Comparison of ENCODE assay signal across 8 mouse cellular contexts in the genomic region with DNA sequence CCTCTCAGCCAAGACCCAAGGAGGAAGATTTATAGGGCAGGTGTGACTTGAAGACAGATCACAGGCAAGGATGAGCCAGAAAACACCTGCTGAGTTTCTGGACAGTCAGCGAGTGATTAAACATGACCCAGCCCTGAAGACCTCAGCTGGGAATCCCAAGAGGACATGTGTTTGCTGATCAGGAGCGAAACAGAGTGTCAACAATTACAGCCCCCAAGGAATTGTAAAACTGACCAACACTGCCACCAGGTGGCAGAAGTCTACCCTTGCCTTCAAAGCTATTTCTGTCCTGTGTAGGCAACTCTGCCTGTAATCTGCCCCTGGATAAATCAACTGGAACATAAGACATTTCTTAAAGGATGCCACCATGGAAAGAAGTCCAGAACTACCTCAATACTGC. TPM values are rescaled to one million over a fixed set of nuclear protein-coding genes. Genes with fewer than 3 reads are reported as not detected.
DNase-seq lines count a peak whose midpoint lies in the region; ATAC-seq and TF ChIP-seq lines count a peak whose summit lies in the region.

No protein-coding gene starts in this region.

- no peak for TF ChIP-seq EP300 in liver, postnatal 0 days (IDR thresholded peaks at IDR 0.05; ENCODE audit: low read depth)

- DNase-seq in Patski (ENCODE audit: low read depth, low spot score), result peak; percentile 4
- DNase-seq in embryo, embryonic 10.5 days (ENCODE audit: low spot score), result peak; percentile 91
- peak; percentile 86 for DNase-seq in heart, embryonic 10.5 days (ENCODE audit: low spot score)
- DNase-seq in liver, postnatal 0 days, result peak; percentile 81
- DNase-seq in thymus, postnatal 14 days, result peak; percentile 78

- 6% methylated on average over 2 of the region's 2 CpGs for WGBS in heart, embryonic 10.5 days
- 0% methylated on average over 2 of the region's 2 CpGs for WGBS in kidney, embryonic 15.5 days
- 3% methylated on average over 2 of the region's 2 CpGs for WGBS in liver, postnatal 0 days (ENCODE audit: insufficient replicate concordance)
- WGBS in neural tube, embryonic 14.5 days, result 3% methylated on average over 2 of the region's 2 CpGs

- H3ac ChIP-seq in C2C12 (ENCODE audit: control insufficient read depth, insufficient read length, low read depth), result no peak overlapping the region

- TF ChIP-seq CTCF in C2C12 (IDR thresholded peaks at IDR 0.05; ENCODE audit: control insufficient read depth, insufficient read depth, insufficient read length) (peak; percentile 48), Patski (IDR thresholded peaks at IDR 0.05) (peak; percentile 85)
- peak; percentile 92 for TF ChIP-seq CTCF in liver, postnatal 0 days (IDR thresholded peaks at IDR 0.05; ENCODE audit: low read depth)

- H3K27ac ChIP-seq in heart, embryonic 10.5 days, result no peak overlapping the region
- H3K27ac ChIP-seq in kidney, embryonic 15.5 days, result no peak overlapping the region
- peak overlapping the region; percentile 24; the same call in 1 of the 2 replicates for H3K27ac ChIP-seq in liver, postnatal 0 days (ENCODE audit: low read depth)
- no peak overlapping the region for H3K27ac ChIP-seq in neural tube, embryonic 14.5 days (ENCODE audit: low read depth, low read length)

- H3K4me3 ChIP-seq in C2C12 (ENCODE audit: insufficient read depth, poor library complexity, severe bottlenecking), result no peak overlapping the region
- no peak overlapping the region for H3K4me3 ChIP-seq in heart, embryonic 10.5 days
- H3K4me3 ChIP-seq in kidney, embryonic 15.5 days (replicated peaks), result no peak overlapping the region
- H3K4me3 ChIP-seq in liver, postnatal 0 days (ENCODE audit: low read depth, low read length), result no peak overlapping the region
- no peak overlapping the region for H3K4me3 ChIP-seq in neural tube, embryonic 14.5 days (ENCODE audit: low read depth, low read length)

- H3K79me3 ChIP-seq in C2C12 (ENCODE audit: low read depth), result no peaks in the 10 kb centered on the region

- CTCF ChIA-PET in Patski (lab: Charles Lee), result interaction anchor here (1.0 to 3.8 kb wide), 5 partner anchors 10 to 116 kb away, joined by 3 to 13 read pairs (median 3); a partner anchor contains a TSS

- in situ Hi-C loops in Patski (cut with MboI; ENCODE audit: low pct_unique_long_range_greater_than_20kb), result loop anchor here (5.0 to 25.0 kb wide), 6 partner anchors 68 to 1320 kb away; a partner anchor contains a TSS

- H3K27me3 ChIP-seq in C2C12 (ENCODE audit: control insufficient read depth, insufficient read depth, insufficient read length) (peaks cover 5% of the 10 kb centered on the region), Patski (peaks cover 10% of the 10 kb centered on the region)
- peaks cover 14% of the 10 kb centered on the region for H3K27me3 ChIP-seq in heart, embryonic 10.5 days (ENCODE audit: insufficient read depth, poor library complexity, severe bottlenecking)
- H3K27me3 ChIP-seq in kidney, embryonic 15.5 days, result peaks cover 9% of the 10 kb centered on the region; the same call in 1 of the 2 replicates
- no peaks in the 10 kb centered on the region for H3K27me3 ChIP-seq in liver, postnatal 0 days (ENCODE audit: insufficient read depth, low read length)
- H3K27me3 ChIP-seq in neural tube, embryonic 14.5 days (ENCODE audit: control insufficient read depth, insufficient read depth, low read length), result no peaks in the 10 kb centered on the region

- peak; percentile 91 for ATAC-seq in Patski
- ATAC-seq in kidney, embryonic 15.5 days (replicated peaks; ENCODE audit: low FRiP score), result peak; percentile 82
- ATAC-seq in liver, postnatal 0 days, result peak; percentile 67
- peak; percentile 72 for ATAC-seq in neural tube, embryonic 14.5 days (ENCODE audit: low read depth)

- H3K9ac ChIP-seq in kidney, embryonic 15.5 days, result no peak overlapping the region
- H3K9ac ChIP-seq in liver, postnatal 0 days (replicated peaks), result no peak overlapping the region
- H3K9ac ChIP-seq in neural tube, embryonic 14.5 days (replicated peaks; ENCODE audit: low read depth, low read length), result no peak overlapping the region

- POLR2A ChIA-PET in Patski (lab: Charles Lee), result no interaction called here

- no peak overlapping the region for H3K4me2 ChIP-seq in kidney, embryonic 15.5 days
- no peak overlapping the region for H3K4me2 ChIP-seq in liver, postnatal 0 days (ENCODE audit: low read depth, low read length)
- H3K4me2 ChIP-seq in neural tube, embryonic 14.5 days (ENCODE audit: low read depth, low read length), result no peak overlapping the region

- no peaks in the 10 kb centered on the region for H3K9me3 ChIP-seq in heart, embryonic 10.5 days
- H3K9me3 ChIP-seq in kidney, embryonic 15.5 days (replicated peaks), result no peaks in the 10 kb centered on the region
- no peaks in the 10 kb centered on the region for H3K9me3 ChIP-seq in liver, postnatal 0 days (ENCODE audit: low read length)
- H3K9me3 ChIP-seq in neural tube, embryonic 14.5 days (ENCODE audit: control insufficient read depth, low read length), result no peaks in the 10 kb centered on the region

- H3K4me1 ChIP-seq in heart, embryonic 10.5 days, result no peaks in the 10 kb centered on the region
- no peaks in the 10 kb centered on the region for H3K4me1 ChIP-seq in kidney, embryonic 15.5 days
- peaks cover 17% of the 10 kb centered on the region for H3K4me1 ChIP-seq in liver, postnatal 0 days (ENCODE audit: insufficient read depth)
- H3K4me1 ChIP-seq in neural tube, embryonic 14.5 days (ENCODE audit: control insufficient read depth, insufficient read depth, low read length), result no peaks in the 10 kb centered on the region

- no peaks in the 10 kb centered on the region for H3K79me2 ChIP-seq in C2C12 (ENCODE audit: control insufficient read depth, insufficient read depth)

- no peaks in the 10 kb centered on the region for H3K36me3 ChIP-seq in C2C12 (ENCODE audit: control insufficient read depth, insufficient read depth)
- H3K36me3 ChIP-seq in heart, embryonic 10.5 days, result no peaks in the 10 kb centered on the region
- H3K36me3 ChIP-seq in kidney, embryonic 15.5 days, result no peaks in the 10 kb centered on the region
- H3K36me3 ChIP-seq in liver, postnatal 0 days (replicated peaks; ENCODE audit: insufficient read depth, low read length), result no peaks in the 10 kb centered on the region
- no peaks in the 10 kb centered on the region for H3K36me3 ChIP-seq in neural tube, embryonic 14.5 days (ENCODE audit: control insufficient read depth, insufficient read depth, low read length)

TF ChIP-seq in C2C12, 6 proteins besides CTCF, POLR2A, EP300 and RAD21:
- TF ChIP-seq MYOD1 (IDR thresholded peaks at IDR 0.05; ENCODE audit: control insufficient read depth, insufficient read length, low read depth), result no peak
- no peak for TF ChIP-seq USF1 (IDR thresholded peaks at IDR 0.05; ENCODE audit: low read depth)
- TF ChIP-seq CEBPB (IDR thresholded peaks at IDR 0.05; ENCODE audit: low read depth), result no peak
- no peak for TF ChIP-seq FOSL1 (IDR thresholded peaks at IDR 0.05; ENCODE audit: insufficient read depth, low read length, poor library complexity, severe bottlenecking)
- TF ChIP-seq MYOG (IDR thresholded peaks at IDR 0.05; ENCODE audit: control insufficient read depth, extremely low read depth, insufficient read length), result no peak
- TF ChIP-seq MAX (IDR thresholded peaks at IDR 0.05), result no peak

RNA-seq across cellular contexts. Expression of a gene that starts 6.6 kb away (rescaled TPM):
- polyA plus RNA-seq in C2C12 (2012; fragmentation: generic; extraction: Trizol) (not detected), Patski (2021) (0.77 TPM)
- polyA plus RNA-seq in heart, embryonic 10.5 days (2016; fragmentation: Nextera tagmentation; extraction: Ambion mirVana), result 17.2 and 19.2 TPM in 2 replicates
- 9.5 and 9.9 TPM in 2 replicates for polyA plus RNA-seq in kidney, embryonic 15.5 days (2015; fragmentation: Nextera tagmentation; extraction: Ambion mirVana)
- 15.7 and 16.7 TPM in 2 replicates for polyA plus RNA-seq in liver, postnatal 0 days (2015; fragmentation: Nextera tagmentation; extraction: Ambion mirVana)
- polyA plus RNA-seq in neural tube, embryonic 14.5 days (2014; fragmentation: Nextera tagmentation; extraction: Ambion mirVana), result 13.0 and 15.4 TPM in 2 replicates

RNA-seq across cellular contexts. Expression of a gene that starts 14.3 kb away (rescaled TPM):
- not detected for polyA plus RNA-seq in C2C12 (2012; fragmentation: generic; extraction: Trizol)
- polyA plus RNA-seq in Patski (2021), result not detected
- not detected in 2 replicates for polyA plus RNA-seq in heart, embryonic 10.5 days (2016; fragmentation: Nextera tagmentation; extraction: Ambion mirVana)
- polyA plus RNA-seq in kidney, embryonic 15.5 days (2015; fragmentation: Nextera tagmentation; extraction: Ambion mirVana), result not detected in 2 replicates
- polyA plus RNA-seq in liver, postnatal 0 days (2015; fragmentation: Nextera tagmentation; extraction: Ambion mirVana), result not detected in 2 replicates
- 0.06 and 0.07 TPM in 2 replicates for polyA plus RNA-seq in neural tube, embryonic 14.5 days (2014; fragmentation: Nextera tagmentation; extraction: Ambion mirVana)

Comparison
In these comparisons a context has a peak if more than half of its experiments do, and no peak if none do; other contexts are left out.
1. DNase-seq: peak in every context shown above with its lines; median percentile 91 in embryo, embryonic 10.5 days; 86 in heart, embryonic 10.5 days; 81 in liver, postnatal 0 days; 78 in thymus, postnatal 14 days; 4 in Patski.